Mouse (Mus musculus): ENCODE data around the gene Nfia. TPM values are rescaled to one million over a fixed set of nuclear protein-coding genes. Genes with fewer than 3 reads are reported as not detected.

The Nfia gene
- polyA plus RNA-seq, 1 experiment, result 1.4 TPM

DNA sequence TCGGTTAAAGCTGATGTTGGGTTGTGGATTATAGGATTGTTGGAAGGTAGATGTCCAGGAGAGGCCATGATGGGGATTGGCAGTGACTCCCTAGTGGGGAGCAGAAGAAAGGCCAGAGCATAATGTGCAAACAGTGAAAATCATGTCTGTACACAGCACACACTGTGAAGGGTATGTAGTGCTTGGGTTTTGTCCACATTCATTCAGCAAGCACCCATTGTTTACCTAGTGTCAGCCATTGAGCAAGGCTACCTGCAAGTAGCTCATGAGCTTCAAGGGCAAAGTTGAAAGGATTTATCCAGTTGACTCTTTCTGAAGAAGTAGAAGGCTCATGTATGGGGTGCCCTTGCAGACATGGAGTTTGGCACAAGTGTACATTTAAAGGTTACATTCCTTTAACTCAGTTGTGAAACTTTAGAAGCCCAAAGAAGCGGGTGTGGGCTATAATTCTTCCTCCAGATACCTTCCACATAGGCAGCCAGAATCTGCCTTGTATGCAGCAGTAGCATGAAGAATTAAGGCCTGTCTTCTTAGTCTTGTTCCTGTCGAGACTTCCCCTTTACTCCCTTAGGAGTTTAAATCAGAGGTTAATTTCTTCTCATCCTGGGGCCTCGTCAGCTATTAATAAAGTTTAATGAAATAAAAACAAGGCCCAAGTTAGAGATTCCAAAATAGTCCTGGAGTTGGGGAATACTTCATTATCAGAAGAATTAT, 37.2 kb downstream of the Nfia start:
- Histone ChIP-seq H3K9ac (ENCODE audit: low read depth, poor library complexity, severe bottlenecking) (no peak overlapping the region), H3K9me3 (replicated peaks; ENCODE audit: control insufficient read depth, insufficient read depth, low read length, poor library complexity, severe bottlenecking) (no peaks in the 10 kb centered on the region), H3K4me3 (ENCODE audit: low read depth, low read length) (no peak overlapping the region), H3K36me3 (ENCODE audit: control insufficient read depth, insufficient read depth, low read length, poor library complexity, severe bottlenecking) (no peaks in the 10 kb centered on the region), H3K27ac (ENCODE audit: insufficient read depth, low read length) (no peak overlapping the region), H3K27me3 (ENCODE audit: control insufficient read depth, insufficient read depth, low read length, poor library complexity, severe bottlenecking) (no peaks in the 10 kb centered on the region), H3K4me1 (ENCODE audit: control insufficient read depth, insufficient read depth, low read length) (no peaks in the 10 kb centered on the region)
- TF ChIP-seq POLR2A (IDR thresholded peaks at IDR 0.05; ENCODE audit: insufficient read depth, low read length) (no peak), EP300 (IDR thresholded peaks at IDR 0.05; ENCODE audit: insufficient read depth, low read depth, low read length) (no peak), CTCF (IDR thresholded peaks at IDR 0.05; ENCODE audit: low read depth, low read length) (no peak)

GRCm38 (mm10) chr4:97810348-97810939, 37.9 kb downstream of the Nfia start:
- Histone ChIP-seq H3K27me3 (ENCODE audit: control insufficient read depth, insufficient read depth, low read length, poor library complexity, severe bottlenecking) (no peaks in the 10 kb centered on the region), H3K36me3 (ENCODE audit: control insufficient read depth, insufficient read depth, low read length, poor library complexity, severe bottlenecking) (no peaks in the 10 kb centered on the region)

DNA sequence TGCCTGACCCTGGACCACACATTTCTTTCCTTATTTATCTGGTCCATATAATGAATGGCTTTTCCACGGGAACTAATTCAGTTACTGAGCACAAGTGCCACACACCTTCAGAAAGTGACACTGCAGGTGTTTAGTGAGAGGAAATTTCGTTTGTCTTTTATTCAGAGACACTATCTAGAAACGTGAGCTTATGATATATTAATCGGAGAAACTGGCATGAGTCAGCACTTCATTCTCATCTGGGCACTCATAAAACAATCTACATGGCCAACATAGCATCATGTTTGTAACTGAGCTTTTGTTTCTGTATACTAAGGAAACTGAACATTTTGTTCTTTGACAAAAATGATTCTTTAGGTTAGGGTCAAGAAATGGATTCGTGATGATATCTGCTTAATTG, 40.5 kb downstream of the Nfia start:
- no peaks in the 10 kb centered on the region for H3K27me3 ChIP-seq (ENCODE audit: control insufficient read depth, insufficient read depth, low read length, poor library complexity, severe bottlenecking)
- H3K4me1 ChIP-seq (ENCODE audit: control insufficient read depth, insufficient read depth, low read length), result no peaks in the 10 kb centered on the region
- no peak overlapping the region for H3K4me3 ChIP-seq (ENCODE audit: low read depth, low read length)
- H3K9ac ChIP-seq (ENCODE audit: low read depth, poor library complexity, severe bottlenecking), result no peak overlapping the region
- no peaks in the 10 kb centered on the region for H3K9me3 ChIP-seq (replicated peaks; ENCODE audit: control insufficient read depth, insufficient read depth, low read length, poor library complexity, severe bottlenecking)
- TF ChIP-seq EP300 (IDR thresholded peaks at IDR 0.05; ENCODE audit: insufficient read depth, low read depth, low read length) (no peak), CTCF (IDR thresholded peaks at IDR 0.05; ENCODE audit: low read depth, low read length) (no peak), POLR2A (IDR thresholded peaks at IDR 0.05; ENCODE audit: insufficient read depth, low read length) (no peak)
- H3K36me3 ChIP-seq (ENCODE audit: control insufficient read depth, insufficient read depth, low read length, poor library complexity, severe bottlenecking), result no peaks in the 10 kb centered on the region
- no peak overlapping the region for H3K27ac ChIP-seq (ENCODE audit: insufficient read depth, low read length)

More at GRCm38 (mm10) chr4:97810348-97810939, 37.9 kb downstream of the Nfia start:
- Histone ChIP-seq H3K9me3 (replicated peaks; ENCODE audit: control insufficient read depth, insufficient read depth, low read length, poor library complexity, severe bottlenecking) (no peaks in the 10 kb centered on the region), H3K27ac (ENCODE audit: insufficient read depth, low read length) (no peak overlapping the region), H3K9ac (ENCODE audit: low read depth, poor library complexity, severe bottlenecking) (no peak overlapping the region), H3K4me1 (ENCODE audit: control insufficient read depth, insufficient read depth, low read length) (no peaks in the 10 kb centered on the region), H3K4me3 (ENCODE audit: low read depth, low read length) (no peak overlapping the region)
- TF ChIP-seq POLR2A (IDR thresholded peaks at IDR 0.05; ENCODE audit: insufficient read depth, low read length) (no peak), EP300 (IDR thresholded peaks at IDR 0.05; ENCODE audit: insufficient read depth, low read depth, low read length) (no peak), CTCF (IDR thresholded peaks at IDR 0.05; ENCODE audit: low read depth, low read length) (no peak)

GRCm38 (mm10) chr4:97813996-97814395, 41.5 kb downstream of the Nfia start:
- Histone ChIP-seq H3K27ac (ENCODE audit: insufficient read depth, low read length) (no peak overlapping the region), H3K4me3 (ENCODE audit: low read depth, low read length) (no peak overlapping the region), H3K9ac (ENCODE audit: low read depth, poor library complexity, severe bottlenecking) (no peak overlapping the region), H3K27me3 (ENCODE audit: control insufficient read depth, insufficient read depth, low read length, poor library complexity, severe bottlenecking) (no peaks in the 10 kb centered on the region), H3K9me3 (replicated peaks; ENCODE audit: control insufficient read depth, insufficient read depth, low read length, poor library complexity, severe bottlenecking) (no peaks in the 10 kb centered on the region), H3K36me3 (ENCODE audit: control insufficient read depth, insufficient read depth, low read length, poor library complexity, severe bottlenecking) (no peaks in the 10 kb centered on the region), H3K4me1 (ENCODE audit: control insufficient read depth, insufficient read depth, low read length) (no peaks in the 10 kb centered on the region)
- TF ChIP-seq CTCF (IDR thresholded peaks at IDR 0.05; ENCODE audit: low read depth, low read length) (no peak), EP300 (IDR thresholded peaks at IDR 0.05; ENCODE audit: insufficient read depth, low read depth, low read length) (no peak), POLR2A (IDR thresholded peaks at IDR 0.05; ENCODE audit: insufficient read depth, low read length) (no peak)

- Histone ChIP-seq H3K4me3 (ENCODE audit: low read depth, low read length) (no peak overlapping the region), H3K4me1 (ENCODE audit: control insufficient read depth, insufficient read depth, low read length) (no peaks in the 10 kb centered on the region), H3K27me3 (ENCODE audit: control insufficient read depth, insufficient read depth, low read length, poor library complexity, severe bottlenecking) (no peaks in the 10 kb centered on the region), H3K9me3 (replicated peaks; ENCODE audit: control insufficient read depth, insufficient read depth, low read length, poor library complexity, severe bottlenecking) (no peaks in the 10 kb centered on the region), H3K36me3 (ENCODE audit: control insufficient read depth, insufficient read depth, low read length, poor library complexity, severe bottlenecking) (no peaks in the 10 kb centered on the region), H3K9ac (ENCODE audit: low read depth, poor library complexity, severe bottlenecking) (no peak overlapping the region), H3K27ac (ENCODE audit: insufficient read depth, low read length) (no peak overlapping the region)
- TF ChIP-seq EP300 (IDR thresholded peaks at IDR 0.05; ENCODE audit: insufficient read depth, low read depth, low read length) (no peak), CTCF (IDR thresholded peaks at IDR 0.05; ENCODE audit: low read depth, low read length) (no peak), POLR2A (IDR thresholded peaks at IDR 0.05; ENCODE audit: insufficient read depth, low read length) (no peak)
Measured at GRCm38 (mm10) chr4:97814515-97814914, 42.0 kb downstream of the Nfia start.

- TF ChIP-seq POLR2A (IDR thresholded peaks at IDR 0.05; ENCODE audit: insufficient read depth, low read length), result no peak
- no peak for TF ChIP-seq EP300 (IDR thresholded peaks at IDR 0.05; ENCODE audit: insufficient read depth, low read depth, low read length)
- no peak for TF ChIP-seq CTCF (IDR thresholded peaks at IDR 0.05; ENCODE audit: low read depth, low read length)
- Histone ChIP-seq H3K9ac (ENCODE audit: low read depth, poor library complexity, severe bottlenecking) (no peak overlapping the region), H3K9me3 (replicated peaks; ENCODE audit: control insufficient read depth, insufficient read depth, low read length, poor library complexity, severe bottlenecking) (no peaks in the 10 kb centered on the region), H3K27ac (ENCODE audit: insufficient read depth, low read length) (no peak overlapping the region), H3K4me1 (ENCODE audit: control insufficient read depth, insufficient read depth, low read length) (no peaks in the 10 kb centered on the region), H3K36me3 (ENCODE audit: control insufficient read depth, insufficient read depth, low read length, poor library complexity, severe bottlenecking) (no peaks in the 10 kb centered on the region), H3K4me3 (ENCODE audit: low read depth, low read length) (no peak overlapping the region), H3K27me3 (ENCODE audit: control insufficient read depth, insufficient read depth, low read length, poor library complexity, severe bottlenecking) (no peaks in the 10 kb centered on the region)
Measured at GRCm38 (mm10) chr4:97816001-97816400, 43.5 kb downstream of the Nfia start.
